Mouse (Mus musculus) liver, adult 2 months (tissue): ENCODE measurements around the gene Ccdc34.

Source experiments
- CTCF ChIP-seq: fragments of 200-500 bp; IDR thresholded peaks from 2 replicates; pipeline ENCODE4 v1.5.1; 2011; ENCODE audit warnings: low read depth, low read length, control low read depth
- POLR2A ChIP-seq: fragments of 200-500 bp; IDR thresholded peaks from 2 replicates; pipeline ENCODE4 v1.6.1; 2011; ENCODE audit warnings: low read length, control low read depth; ENCODE audit not compliant: insufficient read depth; ENCODE audit errors: extremely low read depth

GRCm38 (mm10) chr2:110177879-110178278 lies 160.3 kb downstream of the Ccdc34 start:
- TF ChIP-seq CTCF (no peak), POLR2A (no peak)
